Mouse (Mus musculus): ENCODE results near the gene Chn1. TPM values are rescaled to one million over a fixed set of nuclear protein-coding genes. Genes with fewer than 3 reads are reported as not detected.

Chn1 gene
- polyA plus RNA-seq, 2 experiments from 2014 or later = 0.65 TPM; not detected in 1

DNA sequence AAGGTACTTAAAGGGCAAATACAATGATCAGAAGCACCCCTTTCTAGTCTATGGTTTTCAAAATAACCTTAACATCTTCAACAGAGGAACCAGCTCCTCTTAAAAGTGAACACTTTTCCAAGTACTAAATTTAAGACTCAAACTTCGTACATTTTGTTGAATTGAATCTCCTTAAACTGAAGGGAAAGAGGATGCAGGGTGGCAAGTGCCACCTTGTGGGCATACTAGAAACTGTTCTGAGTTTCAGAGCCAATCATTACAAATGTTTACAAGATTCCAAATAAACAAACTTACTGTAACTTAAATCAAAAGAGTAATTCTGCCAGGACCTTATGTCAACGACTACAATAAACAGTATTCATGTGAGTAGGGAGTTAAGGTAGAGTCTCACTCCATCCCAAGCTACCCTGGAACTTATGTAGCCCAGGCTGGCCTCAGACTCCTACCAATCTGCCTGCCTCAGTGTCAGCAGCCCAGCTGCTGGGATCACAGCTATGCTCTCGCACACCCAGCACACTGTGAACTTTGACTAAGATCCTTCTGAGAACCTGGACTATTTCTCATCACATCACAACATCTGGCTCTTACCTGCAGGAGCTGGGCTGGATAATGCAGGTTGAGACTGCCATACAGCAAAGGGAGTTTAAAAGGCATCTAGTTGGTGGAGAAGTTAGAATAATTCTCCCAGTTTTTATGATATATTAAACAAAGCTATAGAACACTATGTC, 29.3 kb downstream of the Chn1 start:
- no peak for ATAC-seq

DNA sequence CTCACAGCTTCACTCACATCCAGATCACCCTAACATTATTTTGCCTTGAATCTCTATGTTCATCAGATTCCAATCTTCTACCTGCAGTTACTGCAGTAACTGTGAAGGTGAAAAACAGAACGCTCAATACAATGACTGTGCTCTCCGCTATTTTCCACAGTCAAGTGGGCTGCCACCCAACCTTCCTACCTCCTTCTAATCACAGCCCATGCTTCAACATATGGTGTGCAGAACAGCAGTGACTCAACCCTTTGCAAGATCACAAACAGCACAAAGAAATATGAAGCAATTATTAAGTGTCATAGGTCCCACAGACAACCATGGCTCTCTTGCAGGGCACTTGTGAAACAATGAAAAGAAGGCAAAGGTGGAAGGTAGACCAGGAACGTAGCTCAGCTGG, 33.9 kb downstream of the Chn1 start:
- ATAC-seq = no peak

DNA sequence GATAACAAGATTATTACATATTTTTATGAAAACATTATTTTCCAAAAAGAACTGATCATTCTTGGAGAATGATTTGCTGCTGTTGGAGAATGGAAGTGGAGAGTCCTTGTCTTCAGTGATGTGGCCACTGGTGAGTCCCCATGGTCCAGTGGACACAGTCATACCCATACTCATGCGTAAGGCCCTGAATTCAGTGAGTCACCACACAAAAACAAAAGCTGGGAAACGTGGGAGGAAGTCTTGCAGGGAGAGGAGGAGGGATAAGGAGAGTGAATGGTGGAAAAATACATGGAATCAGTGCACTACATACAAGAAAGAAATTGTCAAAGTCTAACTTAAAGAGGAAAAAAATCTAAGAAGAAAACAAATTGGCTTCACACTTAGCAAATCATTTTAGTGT, 47.3 kb downstream of the Chn1 start:
- ATAC-seq = no peak

GRCm38 (mm10) chr2:73724934-73725333, 50.2 kb downstream of the Chn1 start:
- ATAC-seq = no peak

GRCm38 (mm10) chr2:73721821-73722220, 53.3 kb downstream of the Chn1 start:
- no peak for ATAC-seq

- ATAC-seq = no peak
These were observed 62.7 kb downstream of the Chn1 start for GRCm38 (mm10) chr2:73712481-73712880.

- no peak for ATAC-seq
These were observed 82.1 kb downstream of the Chn1 start for GRCm38 (mm10) chr2:73693045-73693444.

DNA sequence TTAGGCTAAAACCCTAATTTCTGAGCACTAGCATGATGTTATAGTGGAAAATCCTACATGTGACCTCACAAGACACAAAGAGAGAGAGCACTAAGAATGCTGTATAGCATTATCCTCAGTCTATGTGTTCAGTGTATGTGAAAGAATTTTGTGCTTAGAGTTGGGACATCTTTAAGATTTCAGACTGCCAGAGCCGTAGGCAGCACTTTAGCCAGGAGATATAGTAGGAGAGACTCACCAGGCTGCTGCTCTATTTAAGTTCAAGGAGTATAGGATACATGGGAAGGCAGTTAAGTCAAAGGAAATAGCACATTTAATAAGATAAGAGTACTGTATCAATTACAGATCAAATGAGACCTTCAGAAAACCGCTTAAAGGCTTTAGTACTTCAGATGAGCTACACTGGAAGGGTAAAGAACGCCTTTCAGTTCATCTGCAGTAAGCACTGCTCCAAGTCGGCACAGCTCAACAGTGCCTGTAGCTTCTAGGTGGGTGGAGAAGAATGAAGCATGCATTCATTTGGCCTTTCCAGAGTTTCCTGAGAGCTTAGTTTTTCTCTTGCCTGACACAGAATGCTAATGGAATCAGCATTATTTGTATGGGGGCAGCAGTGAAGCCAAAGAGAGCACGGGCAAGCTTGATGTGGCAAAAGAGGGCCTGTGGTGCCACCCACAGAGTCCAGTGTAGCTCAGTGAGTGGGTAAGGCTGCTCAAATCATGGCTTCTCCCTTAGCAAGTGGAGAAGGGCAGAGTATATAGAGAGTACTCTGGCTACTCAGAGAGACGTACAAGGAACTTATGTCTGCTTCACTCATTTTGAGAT, 84.2 kb downstream of the Chn1 start:
- ATAC-seq = no peak

DNA sequence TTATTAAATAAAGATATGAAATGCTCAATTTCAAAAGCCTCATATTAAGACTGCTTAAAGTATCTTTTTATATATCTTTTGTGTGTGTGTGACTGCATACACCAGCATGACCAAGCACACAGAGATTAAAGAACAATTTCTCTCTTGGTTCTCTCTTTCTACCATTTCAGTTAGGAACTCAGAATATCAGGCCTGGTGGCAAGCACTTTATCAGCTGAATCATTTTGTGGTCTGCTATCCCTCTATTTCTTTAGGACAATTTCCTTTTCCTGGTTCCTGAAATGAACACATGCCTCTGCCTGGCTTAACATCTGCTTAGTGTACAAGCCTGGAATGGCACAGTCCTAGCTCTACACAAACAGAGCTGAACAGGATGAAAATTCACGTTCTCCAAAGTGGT, 92.6 kb downstream of the Chn1 start:
- ATAC-seq = no peak

DNA sequence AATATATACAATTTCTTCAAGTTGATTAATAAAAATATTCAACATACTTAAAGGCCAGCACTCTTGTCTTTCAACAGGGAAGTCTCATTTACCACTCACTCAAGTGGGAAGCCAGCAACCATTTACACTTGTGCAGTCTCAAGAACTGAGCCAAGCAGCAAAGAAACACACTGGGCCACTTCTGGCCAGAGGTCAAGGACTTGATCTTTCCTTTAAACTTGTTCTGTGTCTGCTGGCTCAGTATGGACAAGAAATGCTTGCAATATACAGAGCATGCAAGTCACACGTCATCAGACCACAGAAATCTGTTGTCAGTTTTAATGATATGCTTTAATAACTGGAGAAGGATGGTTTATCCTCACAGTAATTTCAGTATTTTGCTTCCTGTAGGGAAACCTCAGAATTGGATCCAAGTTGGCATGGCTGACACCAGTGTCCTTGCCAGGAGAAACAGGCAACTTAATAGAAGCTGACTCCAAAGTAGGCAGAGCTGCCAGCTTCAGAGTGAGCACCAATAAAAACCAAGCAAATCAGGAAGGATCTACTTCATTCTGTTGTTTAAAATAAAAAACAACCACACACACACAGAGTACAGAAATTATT, 94.6 kb downstream of the Chn1 start:
- no peak for ATAC-seq

GRCm38 (mm10) chr2:73668608-73669007, 106.5 kb downstream of the Chn1 start:
- ATAC-seq = no peak

- ATAC-seq = no peak
These were observed 114.5 kb downstream of the Chn1 start for GRCm38 (mm10) chr2:73660566-73661134.

- no peak for ATAC-seq
These were observed 115.2 kb downstream of the Chn1 start for GRCm38 (mm10) chr2:73659726-73660565.

- ATAC-seq = no peak
These were observed 116.1 kb downstream of the Chn1 start for GRCm38 (mm10) chr2:73659041-73659440.

DNA sequence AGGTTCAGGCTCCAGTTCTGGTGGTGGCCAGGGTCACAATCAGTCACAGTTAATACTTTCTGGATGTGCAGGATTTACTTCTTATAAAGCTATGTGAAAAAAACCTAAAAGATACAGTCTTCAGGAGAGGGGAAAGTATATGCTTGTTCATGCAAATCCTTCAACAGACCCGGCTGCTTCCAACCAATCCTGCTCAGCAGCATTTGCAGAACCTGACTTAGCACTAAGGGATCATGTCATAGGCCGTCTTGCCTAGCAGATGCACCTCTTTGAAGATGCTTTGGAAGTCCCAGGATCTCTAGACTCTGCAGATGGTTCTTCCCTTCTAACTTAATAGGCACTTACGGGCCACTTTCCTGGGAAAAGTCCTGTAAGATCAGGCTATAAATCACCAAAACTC, 117.2 kb downstream of the Chn1 start:
- ATAC-seq = no peak

DNA sequence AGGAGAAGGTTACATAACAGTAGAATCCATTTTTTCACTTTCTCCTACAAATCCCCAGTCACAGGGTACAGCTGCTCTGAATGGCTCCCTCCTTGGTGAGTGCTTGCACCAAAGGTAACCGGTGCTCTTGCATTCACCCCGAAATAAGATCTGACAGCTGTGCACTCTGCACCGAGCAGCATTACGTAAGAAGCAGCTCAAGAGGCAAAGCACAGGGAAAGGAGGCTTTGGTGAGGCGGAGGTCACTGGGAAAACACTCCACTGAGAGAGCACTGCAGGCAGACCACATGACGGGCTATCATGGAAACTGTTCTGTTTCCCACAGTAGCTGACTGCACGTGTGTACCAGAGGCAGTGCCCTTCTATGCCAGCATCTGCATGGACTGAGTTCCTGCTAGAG, 118.0 kb downstream of the Chn1 start:
- no peak for ATAC-seq

DNA sequence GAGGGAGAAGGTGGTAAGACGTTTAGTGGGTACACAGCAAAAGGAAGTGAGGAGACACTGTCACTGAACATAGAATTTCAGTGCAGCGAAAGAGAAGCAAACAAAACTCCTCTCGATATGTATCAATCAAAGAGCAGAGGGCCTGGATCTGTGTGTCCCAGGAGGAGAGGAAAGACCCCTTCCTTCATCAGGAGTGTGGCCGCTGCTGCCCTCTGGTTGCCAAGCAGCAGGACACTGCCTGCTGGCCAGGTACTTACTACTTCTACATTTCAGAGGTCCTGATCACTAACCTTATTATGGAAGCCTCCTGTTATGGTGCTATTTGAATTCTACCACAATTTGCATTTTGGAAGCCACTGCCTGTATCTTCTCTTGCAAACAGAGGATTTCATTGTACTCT, 119.5 kb downstream of the Chn1 start:
- no peak for ATAC-seq

DNA sequence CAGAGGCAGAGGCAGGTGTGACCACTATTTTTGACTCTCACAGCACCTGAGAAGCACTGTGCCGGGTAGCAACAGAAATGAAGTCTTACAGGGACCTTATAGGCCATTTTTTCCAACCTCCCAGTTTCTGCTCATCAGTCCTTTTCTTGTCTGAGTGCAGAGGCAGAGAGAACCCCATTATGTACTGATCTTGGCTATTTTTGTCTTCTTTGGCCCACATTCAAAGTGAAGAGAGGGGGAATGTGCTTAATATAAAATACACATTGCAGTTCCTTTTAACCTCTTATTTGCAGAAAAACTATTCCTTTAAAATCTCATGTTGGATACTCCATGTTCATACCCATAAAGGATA, 120.3 kb downstream of the Chn1 start:
- ATAC-seq = no peak

GRCm38 (mm10) chr2:73654059-73654891, 120.9 kb downstream of the Chn1 start:
- no peak for ATAC-seq

- no peak for ATAC-seq
These were observed 137.5 kb downstream of the Chn1 start for GRCm38 (mm10) chr2:73637688-73638087.

DNA sequence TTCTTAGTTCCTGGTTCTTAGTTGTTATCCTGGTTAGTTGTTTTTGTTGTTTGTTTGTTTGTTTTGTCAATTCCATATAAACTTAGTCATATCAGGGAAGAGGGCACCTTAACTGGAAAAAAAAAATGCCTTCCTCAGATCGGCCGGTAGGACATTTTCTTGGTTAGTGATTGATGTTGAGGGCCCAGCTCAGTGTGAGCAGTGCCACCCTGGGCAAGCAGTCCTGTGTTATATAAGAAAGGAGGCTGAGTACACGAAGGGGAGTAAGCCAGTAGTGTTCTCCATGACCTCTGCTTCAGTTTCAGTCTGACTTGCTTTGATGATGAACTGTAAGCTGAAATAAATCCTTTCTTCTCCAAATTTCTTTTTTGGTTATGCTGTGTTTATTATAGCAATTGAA, 138.8 kb downstream of the Chn1 start:
- ATAC-seq = no peak

- ATAC-seq = no peak
These were observed 143.3 kb downstream of the Chn1 start for GRCm38 (mm10) chr2:73631816-73632215.

Data from CD4-positive, CD25-positive, alpha-beta regulatory T cell, adult 4 months (primary cell).